Mouse (Mus musculus): ENCODE measurements around the gene Tubb4b.

The Tubb4b gene

GRCm38 (mm10) chr2:25177076-25177475 is 47.4 kb downstream of the Tubb4b start:
- in situ Hi-C loops (cut with MboI; ENCODE audit: unreplicated experiment in 2 of 2), result no loop called here

GRCm38 (mm10) chr2:25176573-25176972 is 47.9 kb downstream of the Tubb4b start:
- in situ Hi-C loops (cut with MboI; ENCODE audit: unreplicated experiment in 2 of 2), result no loop called here

GRCm38 (mm10) chr2:25175690-25176078 is 48.8 kb downstream of the Tubb4b start:
- in situ Hi-C loops (cut with MboI; ENCODE audit: unreplicated experiment in 2 of 2), result no loop called here

- in situ Hi-C loops (cut with MboI; ENCODE audit: unreplicated experiment in 2 of 2), result no loop called here
These were observed 49.4 kb downstream of the Tubb4b start for GRCm38 (mm10) chr2:25174866-25175689.

GRCm38 (mm10) chr2:25173821-25174220 is 50.7 kb downstream of the Tubb4b start:
- in situ Hi-C loops (cut with MboI; ENCODE audit: unreplicated experiment in 2 of 2), result no loop called here

- in situ Hi-C loops (cut with MboI; ENCODE audit: unreplicated experiment in 2 of 2), result no loop called here
These were observed 51.9 kb downstream of the Tubb4b start for GRCm38 (mm10) chr2:25172629-25173028.

All from v-Abl transformed pro-B cells (cell line).